Mouse (Mus musculus) adipocyte (in vitro differentiated cells): ENCODE measurements around the gene Sf3a2.
A peak's percentile ranks its signal among the peaks of the same experiment; 100 is the strongest.
"Not testable (repeated sequence)": the region's sequence is repeated elsewhere in the genome, so short reads cannot be mapped to it uniquely, and the experiment has no call there.

ENCODE experiments used
- DNase-seq: peaks from one replicate; pipeline ENCODE4 v3.0.0-alpha.2; 2016; ENCODE audit warnings: low spot score

The Sf3a2 gene

DNA sequence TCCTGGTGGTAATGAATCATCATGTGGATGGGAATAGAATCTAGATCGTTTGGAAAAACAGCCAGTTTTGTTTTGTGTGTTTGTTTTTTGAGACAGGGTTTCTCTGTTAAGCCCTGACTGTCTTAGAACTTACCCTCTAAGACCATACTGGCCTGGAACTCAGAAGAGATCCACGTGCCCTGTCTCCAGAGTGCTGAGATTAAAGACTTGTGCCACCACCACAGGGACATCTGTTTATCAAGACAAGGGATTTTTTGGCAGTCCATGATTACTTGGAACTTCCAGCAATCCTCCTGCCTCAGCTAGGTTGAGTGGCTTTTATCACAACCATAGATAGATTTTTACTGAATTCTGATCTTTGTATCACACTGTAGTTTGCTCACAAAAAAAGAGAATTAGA is 26.8 kb downstream of the Sf3a2 start:
- DNase-seq = no peak

DNA sequence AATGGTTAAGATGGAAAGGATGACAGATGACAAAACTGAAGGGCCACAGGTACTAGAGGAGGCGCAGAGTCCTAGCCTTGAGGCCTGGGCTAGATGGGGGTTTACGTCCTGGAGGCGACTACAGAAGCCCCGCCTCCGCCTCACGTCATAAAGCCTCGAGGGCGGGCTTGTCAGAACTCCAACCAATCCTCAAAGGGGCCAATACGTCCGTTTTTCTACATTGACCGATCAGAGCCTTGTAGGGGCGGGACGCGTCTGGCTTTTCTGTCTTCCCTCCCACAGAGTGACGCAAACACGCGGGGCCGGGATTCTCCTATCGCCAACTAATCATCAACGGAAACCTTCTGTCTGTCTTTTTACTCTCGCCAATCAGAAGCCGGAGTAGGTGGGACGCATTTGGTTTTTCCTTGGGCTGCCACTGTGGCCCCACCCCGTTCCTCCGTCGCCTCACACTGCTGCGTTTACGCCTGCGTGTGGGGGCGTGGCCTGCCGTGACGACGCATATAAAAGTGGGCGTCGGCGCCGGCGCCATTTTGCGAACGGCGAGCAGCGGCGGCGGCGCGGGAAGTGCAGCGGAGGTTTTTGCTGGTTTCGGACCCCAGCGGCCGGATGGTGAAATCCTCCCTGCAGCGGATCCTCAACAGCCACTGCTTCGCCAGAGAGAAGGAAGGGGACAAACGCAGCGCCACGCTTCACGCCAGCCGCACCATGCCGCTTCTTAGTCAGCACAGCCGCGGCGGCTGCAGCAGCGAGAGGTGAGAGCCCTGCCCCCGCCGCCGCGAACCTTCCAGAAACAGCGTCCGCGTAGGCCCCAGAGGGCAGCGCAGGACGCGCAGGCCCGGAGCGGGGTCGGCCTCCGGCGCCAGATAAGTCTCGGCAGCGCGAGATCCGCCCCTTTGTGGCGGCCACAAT is 28.4 kb downstream of the Sf3a2 start, which contains the start of gene Oaz1:
Gene Oaz1 (plus strand): TSS at position 506 of the 912 bp plus-strand sequence.
- DNase-seq = peak; percentile 100

DNA sequence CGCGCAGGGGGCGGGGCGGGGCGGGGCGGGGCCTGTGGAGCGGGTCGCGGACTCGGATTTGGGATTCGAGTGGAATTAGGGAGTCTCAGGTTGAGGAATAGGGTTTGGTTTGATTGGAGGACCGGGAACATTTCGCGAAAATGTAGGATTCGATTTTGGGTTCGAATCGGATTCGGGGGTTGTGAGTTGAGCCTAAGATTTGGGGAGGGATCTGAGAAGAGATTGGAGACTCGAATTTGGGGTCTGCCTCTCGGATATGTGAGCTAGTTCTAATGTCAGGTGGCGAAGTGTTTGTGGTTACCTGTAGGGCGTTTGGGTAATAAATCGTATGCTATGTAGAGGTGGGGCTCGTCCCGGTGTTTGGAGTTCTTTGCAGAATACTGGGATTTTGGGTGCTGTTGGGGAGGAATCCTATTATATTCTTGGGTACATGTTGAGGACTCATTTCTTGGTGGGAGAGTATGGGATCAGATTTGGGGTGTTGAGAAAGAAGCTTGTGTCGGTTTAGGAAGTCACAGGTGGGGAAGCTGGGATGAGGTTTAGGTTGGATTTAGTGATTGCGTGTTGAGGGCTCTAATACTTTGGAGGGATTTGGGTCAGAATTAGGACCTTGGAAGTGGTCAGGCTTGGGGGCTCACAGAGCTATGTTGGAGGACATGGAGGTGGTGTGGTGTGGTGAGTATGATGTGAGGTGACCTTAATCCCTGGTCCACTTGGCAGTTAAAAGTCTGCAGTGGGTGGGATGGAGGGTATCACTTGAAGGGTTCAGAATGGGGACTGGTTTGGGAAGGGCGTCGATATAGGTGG is 29.3 kb downstream of the Sf3a2 start:
- DNase-seq = no peak

DNA sequence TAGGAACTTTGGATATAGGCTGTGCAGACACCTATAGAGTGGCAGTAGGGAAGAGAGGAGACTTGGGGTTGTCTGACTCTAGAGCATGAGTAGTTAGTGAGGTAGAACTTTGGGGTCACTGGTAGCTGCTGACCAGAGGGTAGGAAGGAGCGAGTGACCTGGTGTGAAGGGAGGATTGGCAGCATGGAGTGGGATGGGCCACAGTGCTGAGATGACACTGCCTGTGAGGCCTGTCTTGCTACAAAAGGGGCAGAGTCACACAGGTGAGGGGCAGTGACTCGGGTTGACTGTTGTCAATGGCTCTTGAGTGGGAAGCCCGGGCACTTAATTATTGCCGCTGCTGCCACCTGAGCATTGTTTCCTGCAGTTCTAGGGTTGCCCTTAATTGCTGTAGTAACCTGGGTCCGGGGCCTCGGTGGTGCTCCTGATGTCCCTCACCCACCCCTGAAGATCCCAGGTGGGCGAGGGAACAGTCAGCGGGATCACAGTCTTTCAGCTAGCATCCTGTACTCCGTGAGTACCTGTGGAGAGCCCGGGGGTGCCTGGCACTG is 29.9 kb downstream of the Sf3a2 start:
- no peak for DNase-seq

DNA sequence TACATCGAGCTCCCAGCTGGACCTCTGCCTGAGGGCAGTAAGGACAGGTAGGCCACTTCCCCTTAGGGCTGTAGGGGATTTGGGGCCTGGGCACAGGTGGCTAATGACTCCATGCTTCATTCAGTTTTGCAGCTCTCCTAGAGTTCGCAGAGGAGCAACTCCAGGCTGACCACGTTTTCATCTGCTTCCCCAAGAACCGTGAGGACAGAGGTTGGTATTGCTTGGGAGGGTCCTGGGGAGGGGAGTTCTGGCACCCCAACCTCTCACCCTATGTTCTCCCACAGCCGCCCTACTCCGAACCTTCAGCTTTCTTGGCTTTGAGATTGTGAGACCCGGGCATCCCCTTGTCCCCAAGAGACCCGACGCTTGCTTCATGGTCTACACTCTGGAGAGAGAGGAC is 30.6 kb downstream of the Sf3a2 start:
- not testable (repeated sequence) for DNase-seq

DNA sequence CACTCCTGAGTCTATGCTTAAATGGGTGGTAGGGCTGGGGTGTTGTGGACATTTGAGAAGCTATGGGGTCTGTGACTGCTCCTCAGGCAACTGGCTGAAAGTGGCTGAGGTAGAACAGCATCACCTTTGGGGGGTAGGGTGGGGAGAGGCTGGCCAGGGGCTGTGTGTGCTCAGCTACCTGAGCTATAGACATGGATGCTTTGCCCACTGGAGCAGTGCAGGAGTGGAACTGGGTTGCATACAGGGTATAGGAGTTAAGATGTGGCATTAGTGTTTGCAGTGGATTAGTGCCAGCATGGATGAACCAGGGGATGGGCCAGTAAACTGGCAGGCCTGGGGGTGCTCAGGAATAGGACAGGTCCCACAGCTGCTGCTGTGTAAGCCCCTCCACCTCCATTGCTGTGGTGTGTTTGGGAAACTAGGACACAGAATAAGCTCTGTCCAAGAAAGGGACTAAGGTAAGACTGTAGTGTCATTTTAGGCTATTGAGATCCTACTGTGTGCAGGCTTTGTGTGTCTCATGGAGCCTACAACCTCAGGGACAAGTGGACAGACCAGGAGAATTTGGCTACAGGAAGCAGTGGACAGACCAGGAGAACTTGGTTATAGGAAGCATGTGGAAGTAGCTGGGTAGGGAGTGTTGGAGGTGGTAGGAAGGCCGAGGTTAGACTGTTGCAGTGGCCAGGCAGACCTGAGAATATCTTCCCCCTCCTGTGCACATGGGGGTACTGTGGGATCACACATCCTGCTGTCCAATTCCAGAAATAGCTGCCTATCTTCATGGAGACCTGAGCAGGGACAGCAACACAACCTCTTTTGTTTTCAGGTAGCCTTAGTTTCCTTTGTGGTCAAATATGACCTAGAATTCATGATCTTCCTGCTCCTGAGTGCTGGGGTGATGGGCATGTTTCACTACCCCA is 31.6 kb downstream of the Sf3a2 start:
- no peak for DNase-seq

DNA sequence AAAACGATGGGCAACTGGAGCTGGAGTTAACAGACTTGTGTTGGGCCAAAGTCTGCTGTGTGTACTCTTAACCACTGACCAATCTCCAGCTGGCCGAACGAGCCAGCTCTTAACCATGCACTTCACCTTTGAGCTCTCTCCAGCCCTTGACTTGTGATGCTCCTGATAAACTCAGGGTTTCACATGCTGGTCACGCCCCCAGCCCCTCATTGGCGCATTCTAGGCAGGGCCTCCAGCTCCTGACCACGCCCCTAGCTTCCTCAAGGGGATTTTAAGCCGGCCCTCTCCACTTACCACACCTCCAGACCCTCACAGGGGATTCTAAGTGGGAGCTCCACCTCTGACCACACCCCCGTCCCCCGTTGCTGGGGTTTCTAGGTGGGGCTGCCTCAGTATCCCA is 33.1 kb downstream of the Sf3a2 start:
- no peak for DNase-seq

DNA sequence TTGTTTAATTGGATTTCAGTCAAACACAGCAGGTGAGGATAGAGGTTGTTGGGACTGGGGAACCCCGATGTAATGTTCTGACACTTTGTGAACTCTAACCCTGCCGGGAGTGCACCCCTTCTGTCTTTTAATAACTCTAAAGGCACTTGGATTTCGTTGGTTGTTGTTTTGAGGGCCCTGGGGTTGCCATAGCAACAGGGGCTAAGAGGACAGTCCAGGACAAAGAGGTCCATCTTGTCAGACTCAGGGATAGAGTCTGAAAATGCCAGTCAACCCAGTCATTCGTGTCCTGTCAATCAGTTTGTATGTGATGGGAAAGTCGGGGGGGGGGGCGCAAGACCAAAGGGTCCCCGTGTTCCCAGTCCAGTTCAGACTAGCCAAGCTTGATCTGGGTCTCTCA is 34.8 kb downstream of the Sf3a2 start:
- DNase-seq = no peak

DNA sequence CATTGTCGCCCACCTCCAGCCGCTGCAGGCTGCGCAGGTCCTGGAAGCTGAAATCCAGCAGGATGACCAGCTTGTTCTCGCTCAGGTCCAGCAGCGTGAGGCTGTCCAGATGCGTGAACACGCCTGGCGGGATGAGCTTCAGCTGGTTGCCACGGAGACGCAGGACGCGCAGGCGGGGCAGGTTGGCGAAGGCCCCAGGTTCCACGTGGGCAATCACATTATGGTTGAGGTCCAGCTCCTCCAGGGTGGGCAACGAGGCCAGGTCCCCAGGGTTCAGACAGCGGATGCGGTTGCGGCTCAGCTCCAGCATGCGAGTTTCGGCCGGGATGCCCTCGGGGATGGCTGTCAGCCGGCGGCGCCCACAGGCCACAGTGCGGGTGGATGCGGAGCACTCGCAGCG is 37.6 kb downstream of the Sf3a2 start:
- DNase-seq = no peak

DNA sequence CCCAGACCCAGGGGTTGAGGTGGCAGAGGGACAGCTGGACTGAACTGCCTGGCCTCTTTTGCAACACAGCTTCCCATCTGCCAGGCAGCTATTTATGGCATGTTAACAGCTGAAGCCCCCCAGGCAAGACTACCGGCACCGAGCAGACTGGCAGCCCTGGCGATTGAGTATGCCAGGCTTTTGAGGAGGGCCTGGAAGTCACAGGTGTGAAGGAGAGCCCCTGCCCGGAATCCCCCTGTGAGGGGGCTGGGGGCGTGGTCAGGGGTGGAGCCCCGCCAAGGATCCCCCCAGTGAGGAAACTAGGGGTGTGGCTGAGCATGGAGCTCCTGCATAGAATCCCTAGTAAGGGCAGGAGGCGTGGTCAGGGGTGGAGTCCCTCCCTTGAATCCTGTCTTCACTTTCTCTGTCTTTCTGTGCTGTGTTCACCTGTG is 39.0 kb downstream of the Sf3a2 start:
- DNase-seq = no peak

DNA sequence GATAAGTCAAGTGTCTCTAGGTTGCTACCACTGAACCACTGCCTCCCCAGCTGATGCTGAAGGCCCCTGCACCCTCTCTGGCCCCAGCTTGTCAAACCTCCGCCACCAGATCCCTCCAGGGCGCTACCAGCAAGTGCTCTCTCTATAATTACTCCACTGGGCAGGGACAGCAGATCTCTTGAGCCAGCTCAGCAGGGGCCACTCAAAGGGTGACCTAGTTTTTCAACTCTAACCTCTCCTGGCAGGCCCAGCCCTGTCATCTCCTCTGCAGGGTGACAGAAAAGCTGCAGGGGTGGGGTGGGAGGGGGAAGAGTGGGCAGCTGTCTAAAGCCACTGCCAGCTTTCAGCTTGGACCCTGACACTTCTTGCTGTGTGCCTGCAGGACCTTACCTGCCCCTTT is 39.8 kb downstream of the Sf3a2 start:
- no peak for DNase-seq

DNA sequence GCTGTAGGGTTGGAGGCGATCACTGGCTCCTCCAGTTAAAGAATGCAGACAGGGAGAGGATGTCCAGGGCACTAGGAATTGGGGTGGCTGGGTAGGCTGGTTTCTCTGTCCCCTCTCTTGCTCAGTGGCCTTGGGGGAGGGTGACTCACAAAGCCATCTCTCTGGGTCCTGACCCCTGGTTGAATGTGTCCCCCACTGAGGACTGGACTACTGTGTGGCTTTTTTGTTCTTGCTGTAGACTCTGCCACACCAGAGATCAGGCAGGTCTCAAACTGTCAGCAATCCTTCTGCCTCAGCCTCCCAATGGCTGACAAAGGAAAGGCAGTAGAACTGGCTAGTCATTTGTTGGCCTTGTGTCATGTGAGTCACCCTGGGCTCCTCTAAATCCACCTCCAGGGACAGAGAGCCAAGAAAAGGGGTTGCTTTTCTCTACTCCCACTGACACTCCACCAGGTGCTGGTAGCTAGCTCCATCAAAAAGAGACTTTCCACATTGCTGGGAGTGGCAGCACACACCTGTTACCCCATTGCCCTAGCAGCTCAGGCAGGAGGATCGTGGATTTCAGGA is 40.4 kb downstream of the Sf3a2 start:
- no peak for DNase-seq

DNA sequence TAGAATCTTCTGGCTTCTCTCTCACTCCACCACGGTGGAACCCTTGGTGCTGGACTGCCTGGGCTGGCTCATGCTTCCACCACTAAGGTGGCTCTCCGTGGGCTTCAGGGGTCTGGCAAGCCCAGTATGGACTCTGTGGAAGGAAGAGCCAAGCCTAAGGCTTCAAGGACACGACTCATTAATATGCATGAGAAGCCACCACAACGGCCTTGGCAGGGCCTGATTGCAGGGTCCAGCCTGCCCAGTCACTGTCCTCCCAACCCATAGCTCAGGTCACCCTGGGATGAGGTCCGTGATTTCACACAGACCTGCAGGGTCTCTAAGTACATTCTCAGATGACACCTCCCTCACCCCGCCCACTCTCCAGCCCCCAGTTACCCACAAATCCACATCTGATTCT is 41.9 kb downstream of the Sf3a2 start:
- no peak for DNase-seq

DNA sequence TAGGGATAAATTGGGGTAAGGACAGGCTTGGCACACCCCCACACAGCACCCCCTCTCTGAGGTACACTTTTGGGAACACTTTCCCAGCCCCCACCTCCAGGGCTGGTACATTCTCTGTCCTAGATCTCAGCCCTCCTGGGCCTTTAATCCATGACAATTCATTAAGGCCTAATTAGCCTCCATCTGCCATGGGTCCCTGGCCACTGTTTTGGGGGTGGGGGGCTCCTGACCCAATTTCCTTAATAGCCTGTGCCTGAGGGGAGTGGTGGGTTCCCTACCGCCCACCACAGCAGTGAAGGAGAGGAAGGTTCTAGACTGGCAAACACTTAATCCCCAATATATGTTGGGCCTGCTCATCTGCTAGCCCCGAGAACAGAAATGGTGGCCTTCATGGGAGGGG is 43.7 kb downstream of the Sf3a2 start:
- no peak for DNase-seq

DNA sequence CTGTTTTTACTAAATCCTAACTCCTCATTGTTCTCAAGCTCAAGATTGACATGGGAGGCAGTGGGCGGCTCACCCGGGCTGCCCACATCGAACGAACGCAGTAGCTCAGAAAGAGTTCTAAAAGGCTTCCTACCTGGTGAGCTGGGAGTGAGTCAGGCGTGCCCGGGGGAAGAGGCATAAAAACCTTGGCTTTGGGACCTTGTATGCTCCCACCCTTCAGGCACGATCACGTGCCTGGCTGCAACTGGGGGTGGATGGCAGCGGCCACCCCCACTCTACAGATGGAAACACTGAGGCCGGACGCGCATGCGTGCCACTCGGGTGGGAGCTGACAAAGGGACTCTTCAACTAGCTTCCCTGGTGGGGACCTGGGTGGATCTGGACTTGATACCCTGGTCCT is 44.3 kb downstream of the Sf3a2 start:
- no peak for DNase-seq

DNA sequence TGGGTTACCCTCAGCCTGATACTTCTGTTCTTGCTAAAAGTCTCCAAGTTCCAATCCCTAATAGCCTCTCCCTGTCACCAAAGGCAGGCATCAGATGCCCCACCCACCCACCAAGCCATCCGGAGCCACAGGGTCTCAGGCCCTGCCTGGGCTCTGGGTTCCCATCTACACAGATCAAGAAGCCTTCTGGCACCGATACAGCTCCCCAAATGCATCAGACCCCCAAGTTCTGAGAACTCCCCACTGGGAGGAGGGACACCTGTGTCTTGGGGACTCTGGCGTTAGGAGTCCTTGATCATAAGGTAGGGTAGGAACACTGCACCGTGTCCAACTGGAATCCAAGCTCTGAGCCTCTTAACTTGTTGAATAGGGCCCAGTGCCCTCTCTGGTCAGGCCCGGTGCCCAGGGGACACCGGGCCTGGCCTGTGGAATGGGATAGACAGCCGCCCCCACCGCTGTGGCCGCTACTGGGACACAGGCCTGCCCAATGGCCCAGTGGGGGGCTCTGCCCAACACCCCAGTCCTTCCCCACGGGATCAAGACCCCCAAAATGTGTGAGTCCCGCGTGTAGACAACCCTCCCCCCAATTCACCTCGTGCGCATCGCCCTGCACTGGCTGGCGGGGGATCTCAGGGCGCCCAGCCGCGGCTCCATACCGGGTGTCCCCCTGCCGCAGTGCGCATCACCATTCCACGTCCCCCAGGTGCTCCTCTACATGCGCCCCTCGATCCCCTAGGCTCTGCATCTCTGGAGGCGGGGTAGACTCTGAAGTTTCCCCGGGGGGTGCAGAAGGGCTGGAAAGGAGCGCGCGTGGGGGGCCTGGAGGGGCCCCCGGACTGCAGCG is 45.3 kb downstream of the Sf3a2 start:
- DNase-seq = no peak

DNA sequence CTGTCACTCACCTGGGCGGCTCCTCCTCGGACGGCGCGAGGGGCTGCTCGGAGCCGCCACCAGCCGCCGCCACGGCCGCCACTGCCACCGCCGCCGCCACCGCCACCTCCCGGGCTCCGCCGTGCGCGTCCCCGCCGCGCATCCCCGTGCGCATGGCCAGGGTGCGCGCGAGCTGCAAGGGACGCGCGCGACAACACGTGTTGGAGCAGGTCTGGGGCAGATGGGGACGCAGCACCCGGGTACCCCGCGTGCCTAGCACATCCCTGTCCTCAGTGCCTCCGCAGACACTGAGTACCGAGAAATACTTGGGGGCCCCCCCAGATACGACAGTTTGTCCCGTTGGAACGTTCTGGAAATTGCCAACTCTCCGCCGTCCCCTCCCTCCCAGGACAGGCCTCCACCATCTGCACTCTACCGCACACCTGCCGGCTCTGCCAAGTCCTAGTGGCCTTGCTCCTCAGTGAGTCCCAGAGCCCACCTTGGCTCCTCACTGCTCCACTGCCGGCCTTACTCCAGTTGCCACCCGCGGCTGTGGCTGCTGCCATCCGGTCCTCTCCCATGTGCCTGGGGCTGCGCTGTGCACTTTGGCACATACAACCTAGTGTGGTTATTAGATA is 46.0 kb downstream of the Sf3a2 start, which contains the start of gene Lingo3:
Gene Lingo3 (minus strand): TSS at position 109 of the 617 bp plus-strand sequence.
- no peak for DNase-seq

DNA sequence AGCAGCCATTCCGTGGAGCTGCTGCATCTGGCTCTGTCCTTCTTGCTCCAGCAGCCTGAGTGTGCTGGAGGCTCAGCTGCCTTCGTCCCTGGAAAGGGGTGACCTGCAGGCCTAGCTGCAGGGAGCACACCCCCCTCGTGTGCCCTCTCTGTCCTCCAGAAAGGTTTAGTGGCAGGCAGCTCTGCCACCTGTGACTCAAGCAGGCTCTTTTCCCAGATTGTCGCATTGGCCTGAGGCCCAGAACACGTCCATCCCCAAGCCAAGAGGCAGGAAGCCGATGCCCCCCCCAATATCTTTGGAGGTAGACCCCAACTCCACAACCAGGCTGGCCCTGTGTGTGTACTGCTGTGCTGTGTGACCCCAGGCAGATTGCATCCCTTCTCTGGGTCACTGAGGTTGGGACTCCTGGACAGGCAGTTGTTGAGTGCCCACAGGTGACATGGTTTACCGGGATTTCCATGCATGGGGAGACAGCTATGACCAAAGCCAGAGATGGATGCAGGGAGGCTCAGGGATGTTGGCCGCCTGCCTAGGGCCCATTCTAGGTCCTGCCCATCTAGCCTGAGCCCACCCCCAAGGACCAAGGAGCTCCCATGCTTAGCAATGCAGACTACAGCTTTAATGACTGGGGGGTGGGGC is 47.2 kb downstream of the Sf3a2 start:
- DNase-seq = no peak

DNA sequence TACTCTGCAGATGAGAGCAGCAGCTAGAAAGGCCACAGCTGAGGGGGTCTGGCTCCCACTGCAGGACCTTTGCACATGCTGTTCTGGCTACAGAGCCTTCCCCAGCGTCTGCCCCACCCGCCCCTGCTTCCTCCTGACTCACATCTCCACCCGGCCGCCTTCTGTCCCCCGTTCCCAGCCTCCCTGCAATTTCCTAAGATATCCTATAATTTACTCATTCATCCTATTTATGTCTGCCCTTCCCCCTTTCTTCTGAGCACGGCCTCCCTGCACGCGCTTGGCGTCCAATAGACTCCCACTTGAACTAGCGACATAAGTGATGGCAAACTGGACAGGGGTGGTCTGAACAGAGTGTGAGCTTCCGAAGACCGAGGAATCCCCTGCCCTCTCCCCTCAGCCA is 47.7 kb downstream of the Sf3a2 start:
- DNase-seq = no peak
